8 mouse cellular contexts compared by ENCODE assay signal in genomic region chr3:94309633-94310363, GRCm38 (mm10). TPM values are rescaled to one million over a fixed set of nuclear protein-coding genes. Genes with fewer than 3 reads are reported as not detected.
DNase-seq lines count a peak whose midpoint lies in the region; ATAC-seq and TF ChIP-seq lines count a peak whose summit lies in the region.

Gene Them4 (plus strand): TSS chr3:94310089.

- peak; percentile 9; the same call in 1 of the 2 replicates for TF ChIP-seq CTCF in bone marrow, adult 2 months (IDR thresholded peaks at IDR 0.05; ENCODE audit: control insufficient read depth, insufficient read depth, low read length)
- TF ChIP-seq CTCF in midbrain, postnatal 0 days (IDR thresholded peaks at IDR 0.05): peak; percentile 27; the same call in 1 of the 2 replicates

- DNase-seq in 416B (ENCODE audit: low read depth): peak; percentile 88
- DNase-seq in heart, adult 8-10 months (ENCODE audit: low spot score): peak; percentile 96
- peak; percentile 98 for DNase-seq in kidney, adult 9 months
- DNase-seq in limb, embryonic 14.5 days (ENCODE audit: low spot score): peak; percentile 96
- DNase-seq in midbrain, postnatal 0 days (ENCODE audit: low spot score): peak; percentile 96
- DNase-seq in spleen, postnatal 14 days (ENCODE audit: low spot score in 2 of 2): peak; percentile 70 to 74

- peak within 1 kb of the TSS; percentile 35 for H3K27ac ChIP-seq in bone marrow, adult 2 months (ENCODE audit: control insufficient read depth, insufficient read depth, low read depth, low read length, poor library complexity)
- H3K27ac ChIP-seq in embryonic facial prominence, embryonic 15.5 days (replicated peaks): peak within 1 kb of the TSS; percentile 81
- peak within 1 kb of the TSS; percentile 73 for H3K27ac ChIP-seq in limb, embryonic 14.5 days (replicated peaks; ENCODE audit: low read depth, low read length)
- H3K27ac ChIP-seq in midbrain, postnatal 0 days (ENCODE audit: low read depth, low read length): peak within 1 kb of the TSS; percentile 78

- TF ChIP-seq POLR2A in bone marrow, adult 2 months (IDR thresholded peaks at IDR 0.05; ENCODE audit: borderline replicate concordance, control insufficient read depth, low read depth, low read length): peak; percentile 63; the same call in 1 of the 2 replicates
- peak; percentile 76; the same call in 1 of the 2 replicates for TF ChIP-seq POLR2A in limb, embryonic 14.5 days (IDR thresholded peaks at IDR 0.05; ENCODE audit: borderline replicate concordance, extremely low read depth, insufficient read depth, insufficient read length)

- peak within 1 kb of the TSS; percentile 64 for H3K4me3 ChIP-seq in bone marrow, adult 2 months (replicated peaks; ENCODE audit: control insufficient read depth, low read depth, low read length)
- H3K4me3 ChIP-seq in embryonic facial prominence, embryonic 15.5 days (replicated peaks): peak within 1 kb of the TSS; percentile 58
- H3K4me3 ChIP-seq in limb, embryonic 14.5 days (replicated peaks; ENCODE audit: low read length): peak within 1 kb of the TSS; percentile 62
- peak within 1 kb of the TSS; percentile 66 for H3K4me3 ChIP-seq in midbrain, postnatal 0 days (ENCODE audit: low read depth, low read length)

- no peaks in the 10 kb centered on the region for H3K9me3 ChIP-seq in embryonic facial prominence, embryonic 15.5 days (replicated peaks)
- H3K9me3 ChIP-seq in limb, embryonic 14.5 days (ENCODE audit: control insufficient read depth, low read length): no peaks in the 10 kb centered on the region
- H3K9me3 ChIP-seq in midbrain, postnatal 0 days (ENCODE audit: low read length): no peaks in the 10 kb centered on the region

- H3K4me2 ChIP-seq in embryonic facial prominence, embryonic 15.5 days (replicated peaks): peak within 1 kb of the TSS; percentile 56
- H3K4me2 ChIP-seq in limb, embryonic 14.5 days (replicated peaks; ENCODE audit: low read depth, low read length, severe bottlenecking): peak within 1 kb of the TSS; percentile 46
- H3K4me2 ChIP-seq in midbrain, postnatal 0 days (ENCODE audit: low read depth, low read length, poor library complexity, severe bottlenecking): peak within 1 kb of the TSS; percentile 52

- peak; percentile 98 for ATAC-seq in embryonic facial prominence, embryonic 15.5 days (ENCODE audit: insufficient number of reproducible peaks, low FRiP score, low TSS enrichment, low read depth)
- ATAC-seq in limb, embryonic 14.5 days (ENCODE audit: low FRiP score, low read depth): peak; percentile 99
- peak; percentile 100 for ATAC-seq in midbrain, postnatal 0 days (ENCODE audit: low FRiP score)

- peak within 1 kb of the TSS; percentile 27 for H3K9ac ChIP-seq in embryonic facial prominence, embryonic 15.5 days
- H3K9ac ChIP-seq in limb, embryonic 14.5 days (ENCODE audit: low read depth, low read length, severe bottlenecking): peak within 1 kb of the TSS; percentile 72
- H3K9ac ChIP-seq in midbrain, postnatal 0 days (replicated peaks; ENCODE audit: low read length, poor library complexity, severe bottlenecking): peak within 1 kb of the TSS; percentile 86

- 1% methylated on average over 47 of the region's 47 CpGs for WGBS in bone marrow, adult 2 months
- WGBS in embryonic facial prominence, embryonic 15.5 days: 1% methylated on average over 47 of the region's 47 CpGs
- 2% methylated on average over 47 of the region's 47 CpGs for WGBS in limb, embryonic 14.5 days
- WGBS in midbrain, postnatal 0 days: 1% methylated on average over 47 of the region's 47 CpGs

- H3K27me3 ChIP-seq in embryonic facial prominence, embryonic 15.5 days: no peaks in the 10 kb centered on the region
- no peaks in the 10 kb centered on the region for H3K27me3 ChIP-seq in limb, embryonic 14.5 days (ENCODE audit: control insufficient read depth, insufficient read depth, low read length)
- no peaks in the 10 kb centered on the region for H3K27me3 ChIP-seq in midbrain, postnatal 0 days (ENCODE audit: insufficient read depth, low read length)

- no peaks in the 10 kb centered on the region for H3K36me3 ChIP-seq in embryonic facial prominence, embryonic 15.5 days
- no peaks in the 10 kb centered on the region for H3K36me3 ChIP-seq in limb, embryonic 14.5 days (ENCODE audit: control insufficient read depth, insufficient read depth, low read length)
- no peaks in the 10 kb centered on the region for H3K36me3 ChIP-seq in midbrain, postnatal 0 days (ENCODE audit: insufficient read depth, low read length)

- no peaks in the 10 kb centered on the region; the same call in 1 of the 2 replicates for H3K4me1 ChIP-seq in bone marrow, adult 2 months (ENCODE audit: control insufficient read depth, insufficient read depth, low read length)
- H3K4me1 ChIP-seq in embryonic facial prominence, embryonic 15.5 days: peaks cover 12% of the 10 kb centered on the region; the same call in 1 of the 2 replicates
- peaks cover 9% of the 10 kb centered on the region; the same call in 1 of the 2 replicates for H3K4me1 ChIP-seq in limb, embryonic 14.5 days (ENCODE audit: control insufficient read depth, insufficient read depth, low read length)
- 0 out of 2 replicates have a peak, but pooled peaks cover 3% of the 10 kb centered on the region for H3K4me1 ChIP-seq in midbrain, postnatal 0 days (ENCODE audit: insufficient read depth, low read length)

RNA-seq across cellular contexts. Expression of gene Them4, which starts in this region (rescaled TPM):
- 0.74 and 2.3 TPM in 2 replicates for polyA plus RNA-seq in bone marrow, adult 2 months (2011; ENCODE audit: insufficient read depth, insufficient read length, low replicate concordance, missing spikeins)
- polyA plus RNA-seq in embryonic facial prominence, embryonic 15.5 days (2015; fragmentation: Nextera tagmentation; extraction: Ambion mirVana): 10.1 and 11.2 TPM in 2 replicates
- total RNA-seq in heart, adult 8-10 months (2022): 10 to 100 TPM; 13.2 to 15.4 (median 14.2) TPM
- polyA plus RNA-seq in limb, embryonic 14.5 days (2012; rRNA removed): 4.5 and 5.6 TPM in 2 replicates
- 11.8 and 13.1 TPM in 2 replicates for polyA plus RNA-seq in limb, embryonic 14.5 days (2014; fragmentation: Nextera tagmentation; extraction: Ambion mirVana)
- total RNA-seq in midbrain, postnatal 0 days (2014; rRNA removed): 28.7 and 32.7 TPM in 2 replicates
- 72.9 and 73.0 TPM in 2 replicates for polyA plus RNA-seq in midbrain, postnatal 0 days (2015; fragmentation: Nextera tagmentation; extraction: Ambion mirVana)

Comparison
In these comparisons a context has a peak if more than half of its experiments do, and no peak if none do; other contexts are left out.
1. Peak in every context shown above with its lines: DNase-seq, ATAC-seq, H3K4me3 ChIP-seq and H3K27ac ChIP-seq.
2. H3K9ac ChIP-seq: peak in every context shown above with its lines; median percentile 86 in midbrain, postnatal 0 days; 72 in limb, embryonic 14.5 days; 27 in embryonic facial prominence, embryonic 15.5 days.